Mouse (Mus musculus) A20 (cell line): ENCODE results near the gene Kcnn3.

Source experiments
- DNase-seq: peaks from one replicate; pipeline ENCODE4 v3.0.0-alpha.2; 2011; ENCODE audit warnings: low read depth, low spot score

Kcnn3 gene

DNA sequence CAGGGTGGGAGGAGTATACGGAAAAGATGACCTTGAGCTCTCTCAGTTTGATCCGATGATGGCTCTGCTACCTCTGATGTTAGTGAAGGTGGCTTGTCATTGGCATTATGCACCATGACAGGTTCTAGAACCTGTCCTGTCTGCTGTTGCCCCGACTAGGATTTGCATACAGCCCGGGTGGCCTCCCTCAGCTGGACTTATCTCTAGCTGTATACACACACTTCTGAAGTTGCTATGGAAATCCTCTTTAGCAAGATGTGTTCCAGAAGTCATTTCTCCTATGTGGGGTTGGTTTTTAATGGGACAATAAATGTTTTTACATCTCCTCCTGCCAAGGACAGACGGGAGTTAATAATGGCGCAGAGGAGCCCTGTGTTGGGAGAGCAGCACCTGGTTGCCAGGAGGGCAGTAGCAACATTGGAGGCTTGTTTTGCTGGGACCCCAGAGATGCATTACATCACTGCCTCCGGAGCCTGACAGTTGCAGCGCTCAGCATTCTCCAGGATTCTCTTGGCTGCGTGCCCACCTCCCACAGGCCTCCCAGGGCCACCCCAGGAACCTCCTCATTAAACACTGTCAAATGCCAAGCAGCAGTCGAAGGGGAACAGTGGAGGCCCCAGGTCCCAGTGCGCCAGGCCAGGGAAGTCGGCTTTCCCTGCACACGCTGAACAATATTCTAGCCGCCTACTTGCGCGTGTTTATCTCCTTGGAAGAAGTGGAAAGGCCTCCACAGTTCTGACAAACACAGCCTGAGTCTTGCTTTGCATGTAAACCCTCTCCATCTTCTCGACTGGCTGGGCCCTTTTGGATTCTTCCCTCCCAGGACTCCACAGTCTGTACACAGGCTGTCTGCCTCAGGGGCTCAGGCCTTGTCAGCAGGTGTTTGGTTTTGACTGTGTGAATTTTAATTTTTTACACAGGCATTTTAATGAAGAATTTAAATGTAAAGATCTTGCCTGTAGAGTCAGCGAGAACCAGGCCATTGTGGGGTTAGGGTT is 93.9 kb downstream of the Kcnn3 start:
- DNase-seq = no peak

DNA sequence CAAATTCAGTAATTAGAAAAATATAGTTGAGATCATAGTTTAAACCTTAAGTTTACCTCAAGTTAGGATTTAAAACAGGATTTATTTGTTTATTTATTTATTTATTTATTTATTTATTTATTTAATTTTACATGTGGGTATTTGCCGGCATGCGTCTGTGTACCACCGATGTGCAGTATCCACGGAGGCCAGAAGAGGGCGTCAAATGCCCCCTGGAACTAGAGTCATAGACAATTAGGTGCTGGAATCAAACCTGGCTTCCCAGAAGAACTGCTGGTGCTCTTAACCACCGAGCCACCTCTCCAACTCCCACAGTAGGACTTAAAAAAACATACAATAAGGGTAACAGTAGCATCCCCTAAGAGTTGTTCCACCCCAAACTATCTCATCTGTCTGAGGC is 96.9 kb downstream of the Kcnn3 start:
- peak; percentile 24 for DNase-seq

- no peak for DNase-seq
Observed at GRCm38 (mm10) chr3:89617360-89617759, 97.4 kb downstream of the Kcnn3 start.

DNA sequence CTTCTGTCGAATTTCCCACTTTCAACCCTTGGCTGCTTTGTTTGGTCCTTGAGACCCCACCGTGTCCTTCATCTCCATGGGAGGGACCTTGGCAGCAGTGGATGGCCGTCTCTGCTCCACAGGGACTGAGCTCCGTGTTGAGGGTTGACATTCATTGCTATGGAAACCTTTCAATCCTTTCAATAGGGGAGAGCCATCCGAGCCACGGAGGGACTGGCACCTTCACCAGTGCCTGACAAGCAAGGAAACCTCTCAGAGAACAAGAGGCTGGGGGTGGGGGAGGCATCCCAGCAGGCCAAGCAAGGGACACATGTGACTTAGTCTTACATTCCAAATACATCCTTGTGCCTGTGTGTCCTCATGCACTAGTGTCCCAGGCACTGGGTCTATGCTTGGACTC is 102.9 kb downstream of the Kcnn3 start:
- no peak for DNase-seq

DNA sequence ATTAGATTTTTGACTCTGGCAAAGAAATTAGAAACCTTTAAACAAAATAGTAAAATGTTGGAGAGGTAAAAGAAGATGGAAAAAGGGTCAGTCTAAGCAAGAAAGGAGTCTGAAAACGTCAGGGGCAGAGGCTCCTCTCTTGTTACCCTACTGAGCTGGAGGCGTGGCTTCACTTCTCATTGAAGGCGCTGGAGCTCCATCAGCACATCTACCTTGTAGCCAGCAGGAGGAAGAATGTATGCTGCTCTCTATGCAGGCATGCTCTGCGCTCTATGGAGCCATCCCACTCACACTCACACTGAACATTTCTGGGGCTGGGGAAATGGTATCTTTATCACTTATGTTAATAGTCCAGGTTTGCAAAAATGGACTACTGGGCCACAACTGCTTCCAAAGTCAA is 103.6 kb downstream of the Kcnn3 start:
- no peak for DNase-seq

GRCm38 (mm10) chr3:89624001-89624400 is 104.0 kb downstream of the Kcnn3 start:
- DNase-seq = no peak

DNA sequence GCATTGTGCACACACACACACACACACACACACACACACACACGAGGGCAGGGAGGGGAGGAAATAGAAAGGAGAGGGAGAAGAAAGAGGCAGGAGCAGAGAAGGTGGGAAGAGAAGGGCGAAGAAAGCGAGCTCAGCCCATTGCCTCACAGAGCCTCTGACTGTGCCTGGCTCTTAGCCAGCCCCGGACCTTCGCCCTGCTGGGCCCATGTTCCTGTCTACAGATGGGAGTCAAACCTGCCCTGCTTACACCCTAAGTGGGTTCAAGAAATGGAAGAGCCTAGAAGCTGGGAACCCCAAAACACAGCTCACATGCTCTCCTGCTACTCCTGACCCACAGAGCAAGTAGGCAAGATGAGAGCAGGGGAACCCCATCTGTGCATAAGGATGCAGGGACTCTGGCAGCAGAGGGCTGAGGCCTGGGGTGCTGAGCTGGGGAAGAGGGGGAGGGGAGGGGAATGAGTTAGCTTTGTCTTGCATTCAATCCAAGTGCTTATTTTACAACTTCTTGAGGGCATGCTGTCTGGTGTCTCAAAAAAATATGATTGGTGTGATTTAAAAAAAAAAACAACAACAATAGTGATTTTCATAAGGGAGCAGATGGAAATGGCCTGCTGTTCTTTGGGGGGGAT is 105.0 kb downstream of the Kcnn3 start:
- no peak for DNase-seq

DNA sequence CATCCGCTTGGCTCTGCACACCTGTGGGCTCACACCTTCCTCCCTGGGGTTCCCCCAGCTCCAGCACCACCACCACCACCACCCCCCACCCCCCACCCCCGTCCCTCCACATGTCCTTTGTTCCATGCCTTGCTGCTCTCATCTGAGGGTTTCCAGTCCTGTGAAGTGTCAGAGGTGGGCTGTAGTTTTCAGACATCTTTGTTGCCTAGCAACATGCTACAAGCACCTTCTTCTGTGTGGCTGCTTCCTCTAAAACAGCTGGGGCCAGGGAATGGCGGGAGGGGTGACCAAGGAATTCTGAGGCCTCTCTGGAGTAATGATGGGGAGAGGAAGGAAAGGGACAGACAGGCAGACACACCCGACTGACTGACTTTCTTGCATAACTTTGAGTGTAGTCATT is 106.6 kb downstream of the Kcnn3 start:
- DNase-seq = no peak

- DNase-seq = no peak
Observed at GRCm38 (mm10) chr3:89629811-89630210, 109.8 kb downstream of the Kcnn3 start.

- no peak for DNase-seq
Observed at GRCm38 (mm10) chr3:89631750-89632149, 111.8 kb downstream of the Kcnn3 start.

- no peak for DNase-seq
Observed at GRCm38 (mm10) chr3:89633531-89633930, 113.6 kb downstream of the Kcnn3 start.

GRCm38 (mm10) chr3:89633941-89634340 is 114.0 kb downstream of the Kcnn3 start:
- DNase-seq = no peak

DNA sequence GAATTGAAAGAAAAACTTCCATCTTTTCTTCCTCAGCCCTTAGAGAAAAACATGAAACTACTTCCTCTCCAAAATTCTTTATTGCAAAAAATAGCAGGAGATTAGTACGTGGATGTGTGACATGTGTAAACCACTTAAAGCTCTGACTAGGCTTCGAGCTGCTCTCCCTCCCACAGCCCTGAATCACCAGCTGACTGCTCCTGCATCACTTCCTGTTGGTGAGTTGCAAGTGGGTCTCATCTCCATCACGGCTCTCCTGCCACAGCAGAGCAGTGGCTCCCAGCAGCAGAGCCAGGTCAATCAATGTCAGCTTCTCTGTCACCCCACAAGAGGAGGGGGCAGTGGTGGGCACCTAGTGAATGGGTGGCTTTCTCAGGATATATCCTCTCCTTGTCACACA is 120.8 kb downstream of the Kcnn3 start:
- DNase-seq = peak; percentile 7

DNA sequence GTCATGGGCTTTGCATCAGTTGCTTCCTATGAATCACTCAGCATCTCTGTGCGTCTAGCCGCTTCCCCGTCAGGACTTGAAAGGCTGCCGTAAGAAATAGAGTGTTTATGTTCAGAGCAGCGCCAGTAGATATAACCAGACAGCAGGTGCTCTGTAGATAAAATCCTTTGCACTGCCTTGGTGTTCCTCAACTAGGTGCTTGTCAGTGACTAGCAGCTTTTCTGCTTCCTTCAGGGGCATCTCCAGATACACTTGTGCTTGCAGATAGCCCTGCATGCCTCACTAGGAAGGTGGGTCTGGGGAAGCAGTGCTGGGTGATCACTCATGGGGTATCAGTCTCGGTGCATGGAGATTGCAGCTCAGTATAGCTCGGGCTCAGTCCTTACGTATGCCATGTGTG is 123.4 kb downstream of the Kcnn3 start:
- no peak for DNase-seq

DNA sequence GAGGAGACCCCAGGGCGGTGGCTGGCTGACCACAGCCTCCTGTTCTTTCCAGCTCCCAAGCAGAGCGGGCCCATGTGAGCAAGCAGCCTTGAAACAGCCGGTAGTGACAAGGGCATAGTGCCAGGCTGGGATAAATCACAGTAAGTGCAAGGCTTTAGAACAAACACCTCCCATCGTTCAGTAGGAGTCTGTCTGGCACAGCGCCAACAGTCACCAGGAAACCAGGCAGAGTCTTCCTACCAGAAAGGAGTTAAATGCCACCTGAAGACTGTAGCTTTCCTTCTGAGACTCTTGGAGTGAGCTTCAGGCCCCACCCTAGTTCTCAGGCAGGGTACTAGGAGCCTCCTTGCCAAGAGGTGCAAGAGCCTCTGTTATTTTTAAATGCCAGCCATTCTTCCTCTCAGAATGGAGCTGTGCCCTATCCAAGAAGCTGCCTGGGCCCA is 126.9 kb downstream of the Kcnn3 start:
- DNase-seq = no peak

GRCm38 (mm10) chr3:89647268-89647874 is 127.4 kb downstream of the Kcnn3 start:
- DNase-seq = no peak

- DNase-seq = no peak
Observed at GRCm38 (mm10) chr3:89649890-89650289, 129.9 kb downstream of the Kcnn3 start.

GRCm38 (mm10) chr3:89653231-89653954 is 133.4 kb downstream of the Kcnn3 start:
- no peak for DNase-seq

- no peak for DNase-seq
Observed at GRCm38 (mm10) chr3:89657092-89657491, 137.1 kb downstream of the Kcnn3 start.

DNA sequence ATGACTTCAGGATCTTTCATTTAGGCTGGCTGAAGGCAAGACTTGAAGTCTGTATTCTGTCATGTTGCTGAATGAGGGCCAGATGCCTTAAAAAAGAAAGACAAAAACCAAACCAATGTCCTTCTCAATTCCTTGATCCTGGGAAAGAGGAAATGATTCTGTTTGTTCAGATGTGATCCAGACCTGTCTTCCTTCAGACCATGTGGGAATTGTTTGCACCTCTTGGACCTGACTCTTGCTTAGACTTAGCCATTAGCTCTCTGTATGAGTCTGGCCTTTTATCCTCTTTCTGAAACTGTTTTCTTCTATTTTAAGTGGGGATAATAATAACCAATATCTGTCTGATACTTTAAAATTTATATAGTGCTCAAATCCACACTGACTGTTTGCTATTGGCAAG is 138.5 kb downstream of the Kcnn3 start:
- no peak for DNase-seq

DNA sequence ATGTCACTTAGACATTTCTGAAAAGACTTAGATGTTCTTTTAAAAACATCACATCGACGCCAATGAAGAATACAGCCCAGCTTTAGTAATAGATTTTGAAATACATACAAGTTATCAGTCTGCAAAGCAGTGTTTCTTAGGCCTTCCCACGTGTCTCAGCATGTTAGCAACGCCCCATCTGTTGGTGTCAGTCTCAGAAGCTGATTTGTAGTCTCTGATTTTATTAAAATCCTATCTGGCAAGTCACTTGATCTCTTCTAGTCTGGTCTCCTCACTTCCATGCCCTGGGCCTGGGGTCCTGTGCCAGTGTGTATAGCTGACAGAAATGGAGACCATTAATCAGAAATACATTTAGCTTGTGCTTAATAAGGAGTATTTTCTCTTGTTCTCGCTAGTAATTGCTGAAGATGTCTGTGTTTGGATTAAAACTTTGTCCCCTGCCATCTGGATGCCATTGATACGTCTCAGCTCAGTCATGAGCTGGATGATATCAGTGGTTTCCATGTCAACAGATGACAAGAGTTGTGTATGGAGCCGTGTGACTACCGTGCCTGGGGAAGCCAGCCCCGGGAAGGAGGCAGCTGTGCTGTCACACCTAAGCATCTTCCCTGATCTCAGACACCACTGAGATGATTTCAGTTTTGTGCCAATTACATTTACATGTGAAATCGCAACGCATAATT is 140.1 kb downstream of the Kcnn3 start:
- no peak for DNase-seq
